Mouse (Mus musculus) G1E (cell line): Measurements from ENCODE around the gene Fcgr2b.

Experiments
- CTCF ChIP-seq: IDR thresholded peaks from 2 replicates; pipeline ENCODE4 v1.5.1; 2012; ENCODE audit warnings: low read depth, low read length, inconsistent platforms, mixed read lengths
- GATA1 ChIP-seq: IDR thresholded peaks from 2 replicates; pipeline ENCODE4 v1.6.1; 2012; ENCODE audit warnings: borderline replicate concordance, low read length, inconsistent platforms, mixed read lengths
- POLR2AphosphoS5 ChIP-seq: IDR thresholded peaks from 2 replicates; pipeline ENCODE4 v1.6.1; 2012; ENCODE audit warnings: low read depth, low read length, inconsistent platforms; ENCODE audit not compliant: insufficient replicate concordance
- TAL1 ChIP-seq: conservative IDR thresholded peaks from 2 replicates; pipeline ENCODE4 v1.6.1; 2012; ENCODE audit warnings: low read depth, low read length, inconsistent platforms, mixed read lengths

- no peak for TF ChIP-seq CTCF
- no peak for TF ChIP-seq GATA1
- TF ChIP-seq POLR2AphosphoS5 = no peak
- TF ChIP-seq TAL1 = no peak
Measured at GRCm38 (mm10) chr1:170958225-170958624, 18.1 kb downstream of the Fcgr2b start.
